Mouse (Mus musculus): ENCODE results near the gene Vav2. TPM values are rescaled to one million over a fixed set of nuclear protein-coding genes. Genes with fewer than 3 reads are reported as not detected.
A peak's percentile ranks its signal among the peaks of the same experiment; 100 is the strongest.

Gene Vav2
- polyA plus RNA-seq, 1 experiment = 28.1 TPM

- H3K36me3 ChIP-seq (ENCODE audit: control insufficient read depth, insufficient read depth, low read length) = no peaks in the 10 kb centered on the region
- WGBS = 87% methylated on average over 1 of the region's 1 CpGs
- H3K4me3 ChIP-seq (ENCODE audit: insufficient read depth, low read depth, low read length) = no peak overlapping the region
- TF ChIP-seq POLR2A (IDR thresholded peaks at IDR 0.05; ENCODE audit: low read depth, low read length) (no peak), CTCF (conservative IDR thresholded peaks at IDR 0.05; ENCODE audit: insufficient read depth, insufficient read length, low read depth, low read length) (no peak)
- DNase-seq = no peak
- H3K27ac ChIP-seq (ENCODE audit: insufficient read depth, low read depth, low read length) = no peak overlapping the region
- H3K27me3 ChIP-seq (replicated peaks; ENCODE audit: control insufficient read depth, insufficient read depth, low read length) = no peaks in the 10 kb centered on the region
- peaks cover 27% of the 10 kb centered on the region for H3K4me1 ChIP-seq (ENCODE audit: control insufficient read depth, insufficient read depth, low read length)
Observed at GRCm38 (mm10) chr2:27387209-27387608, 39.6 kb downstream of the Vav2 start.

GRCm38 (mm10) chr2:27381698-27382097, 45.1 kb downstream of the Vav2 start:
- Histone ChIP-seq H3K4me3 (ENCODE audit: insufficient read depth, low read depth, low read length) (no peak overlapping the region), H3K36me3 (ENCODE audit: control insufficient read depth, insufficient read depth, low read length) (no peaks in the 10 kb centered on the region), H3K27ac (ENCODE audit: insufficient read depth, low read depth, low read length) (peak overlapping the region; percentile 59), H3K27me3 (replicated peaks; ENCODE audit: control insufficient read depth, insufficient read depth, low read length) (no peaks in the 10 kb centered on the region), H3K4me1 (ENCODE audit: control insufficient read depth, insufficient read depth, low read length) (peaks cover 16% of the 10 kb centered on the region)
- no peak for TF ChIP-seq CTCF (conservative IDR thresholded peaks at IDR 0.05; ENCODE audit: insufficient read depth, insufficient read length, low read depth, low read length)
- no peak for TF ChIP-seq POLR2A (IDR thresholded peaks at IDR 0.05; ENCODE audit: low read depth, low read length)
- peak; percentile 74 for DNase-seq
- WGBS = 55% methylated on average over 4 of the region's 4 CpGs

GRCm38 (mm10) chr2:27381254-27381653, 45.6 kb downstream of the Vav2 start:
- no peak for TF ChIP-seq POLR2A (IDR thresholded peaks at IDR 0.05; ENCODE audit: low read depth, low read length)
- 90% methylated on average over 3 of the region's 3 CpGs for WGBS
- Histone ChIP-seq H3K4me3 (ENCODE audit: insufficient read depth, low read depth, low read length) (no peak overlapping the region), H3K4me1 (ENCODE audit: control insufficient read depth, insufficient read depth, low read length) (peaks cover 16% of the 10 kb centered on the region), H3K36me3 (ENCODE audit: control insufficient read depth, insufficient read depth, low read length) (no peaks in the 10 kb centered on the region), H3K27me3 (replicated peaks; ENCODE audit: control insufficient read depth, insufficient read depth, low read length) (no peaks in the 10 kb centered on the region), H3K27ac (ENCODE audit: insufficient read depth, low read depth, low read length) (peak overlapping the region; percentile 59)
- DNase-seq = no peak

- TF ChIP-seq CTCF (conservative IDR thresholded peaks at IDR 0.05; ENCODE audit: insufficient read depth, insufficient read length, low read depth, low read length) = no peak
- no peak for TF ChIP-seq POLR2A (IDR thresholded peaks at IDR 0.05; ENCODE audit: low read depth, low read length)
- Histone ChIP-seq H3K27me3 (replicated peaks; ENCODE audit: control insufficient read depth, insufficient read depth, low read length) (no peaks in the 10 kb centered on the region), H3K36me3 (ENCODE audit: control insufficient read depth, insufficient read depth, low read length) (no peaks in the 10 kb centered on the region), H3K27ac (ENCODE audit: insufficient read depth, low read depth, low read length) (no peak overlapping the region), H3K4me1 (ENCODE audit: control insufficient read depth, insufficient read depth, low read length) (peaks cover 20% of the 10 kb centered on the region), H3K4me3 (ENCODE audit: insufficient read depth, low read depth, low read length) (no peak overlapping the region)
- no peak for DNase-seq
- WGBS = 55% methylated on average over 4 of the region's 4 CpGs
Observed at GRCm38 (mm10) chr2:27377876-27378275, 49.0 kb downstream of the Vav2 start.

- peaks cover 20% of the 10 kb centered on the region for H3K4me1 ChIP-seq (ENCODE audit: control insufficient read depth, insufficient read depth, low read length)
- H3K27ac ChIP-seq (ENCODE audit: insufficient read depth, low read depth, low read length) = no peak overlapping the region
- no peak overlapping the region for H3K4me3 ChIP-seq (ENCODE audit: insufficient read depth, low read depth, low read length)
- H3K27me3 ChIP-seq (replicated peaks; ENCODE audit: control insufficient read depth, insufficient read depth, low read length) = no peaks in the 10 kb centered on the region
- no peak for TF ChIP-seq CTCF (conservative IDR thresholded peaks at IDR 0.05; ENCODE audit: insufficient read depth, insufficient read length, low read depth, low read length)
- no peak for TF ChIP-seq POLR2A (IDR thresholded peaks at IDR 0.05; ENCODE audit: low read depth, low read length)
- DNase-seq = peak; percentile 63
- no peaks in the 10 kb centered on the region for H3K36me3 ChIP-seq (ENCODE audit: control insufficient read depth, insufficient read depth, low read length)
- 46% methylated on average over 8 of the region's 8 CpGs for WGBS
Observed at GRCm38 (mm10) chr2:27377164-27377563, 49.7 kb downstream of the Vav2 start.

GRCm38 (mm10) chr2:27375141-27375540, 51.7 kb downstream of the Vav2 start:
- Histone ChIP-seq H3K4me1 (ENCODE audit: control insufficient read depth, insufficient read depth, low read length) (peaks cover 17% of the 10 kb centered on the region), H3K4me3 (ENCODE audit: insufficient read depth, low read depth, low read length) (no peak overlapping the region), H3K27ac (ENCODE audit: insufficient read depth, low read depth, low read length) (no peak overlapping the region), H3K27me3 (replicated peaks; ENCODE audit: control insufficient read depth, insufficient read depth, low read length) (no peaks in the 10 kb centered on the region), H3K36me3 (ENCODE audit: control insufficient read depth, insufficient read depth, low read length) (no peaks in the 10 kb centered on the region)
- 21% methylated on average over 3 of the region's 3 CpGs for WGBS
- no peak for TF ChIP-seq POLR2A (IDR thresholded peaks at IDR 0.05; ENCODE audit: low read depth, low read length)
- no peak for TF ChIP-seq CTCF (conservative IDR thresholded peaks at IDR 0.05; ENCODE audit: insufficient read depth, insufficient read length, low read depth, low read length)
- no peak for DNase-seq

- no peak for DNase-seq
- Histone ChIP-seq H3K27me3 (replicated peaks; ENCODE audit: control insufficient read depth, insufficient read depth, low read length) (no peaks in the 10 kb centered on the region), H3K4me1 (ENCODE audit: control insufficient read depth, insufficient read depth, low read length) (peaks cover 17% of the 10 kb centered on the region), H3K27ac (ENCODE audit: insufficient read depth, low read depth, low read length) (no peak overlapping the region), H3K4me3 (ENCODE audit: insufficient read depth, low read depth, low read length) (no peak overlapping the region), H3K36me3 (ENCODE audit: control insufficient read depth, insufficient read depth, low read length) (no peaks in the 10 kb centered on the region)
- WGBS = 68% methylated on average over 12 of the region's 12 CpGs
- TF ChIP-seq POLR2A (IDR thresholded peaks at IDR 0.05; ENCODE audit: low read depth, low read length) = no peak
- TF ChIP-seq CTCF (conservative IDR thresholded peaks at IDR 0.05; ENCODE audit: insufficient read depth, insufficient read length, low read depth, low read length) = no peak
Observed at GRCm38 (mm10) chr2:27373349-27373748, 53.5 kb downstream of the Vav2 start.

GRCm38 (mm10) chr2:27371450-27371849, 55.4 kb downstream of the Vav2 start:
- peak; percentile 76 for DNase-seq
- H3K36me3 ChIP-seq (ENCODE audit: control insufficient read depth, insufficient read depth, low read length) = no peaks in the 10 kb centered on the region
- peaks cover 10% of the 10 kb centered on the region; the same call in 1 of the 2 replicates for H3K4me1 ChIP-seq (ENCODE audit: control insufficient read depth, insufficient read depth, low read length)
- no peak for TF ChIP-seq POLR2A (IDR thresholded peaks at IDR 0.05; ENCODE audit: low read depth, low read length)
- H3K27ac ChIP-seq (ENCODE audit: insufficient read depth, low read depth, low read length) = no peak overlapping the region
- no peak overlapping the region for H3K4me3 ChIP-seq (ENCODE audit: insufficient read depth, low read depth, low read length)
- WGBS = 66% methylated on average over 2 of the region's 2 CpGs
- no peaks in the 10 kb centered on the region for H3K27me3 ChIP-seq (replicated peaks; ENCODE audit: control insufficient read depth, insufficient read depth, low read length)
